8 mouse cellular contexts compared by ENCODE assay signal in genomic region chr11:36221271-36221975, GRCm38 (mm10).
DNase-seq lines count a peak whose midpoint lies in the region; ATAC-seq lines count a peak whose summit lies in the region.

No protein-coding gene starts in this region.

- H3K36me3 ChIP-seq in hindbrain, embryonic 10.5 days: no peaks in the 10 kb centered on the region
- no peaks in the 10 kb centered on the region for H3K36me3 ChIP-seq in lung, embryonic 16.5 days (ENCODE audit: control insufficient read depth, insufficient read depth, low read length)

- peak overlapping the region; percentile 49 for H3K4me2 ChIP-seq in lung, embryonic 16.5 days (ENCODE audit: low read depth, low read length)

- no peak overlapping the region for H3K9ac ChIP-seq in lung, embryonic 16.5 days (ENCODE audit: low read length)

- H3K4me3 ChIP-seq in hindbrain, embryonic 10.5 days: peak overlapping the region; percentile 20; the same call in 1 of the 2 replicates
- peak overlapping the region; percentile 24; the same call in 1 of the 2 replicates for H3K4me3 ChIP-seq in lung, embryonic 16.5 days (ENCODE audit: low read length)

- peak; percentile 68 for DNase-seq in WW6 (ENCODE audit: low read depth, low spot score)
- DNase-seq in cerebellum, postnatal 10 days: peak; percentile 94 to 95
- peak; percentile 68 to 89 for DNase-seq in frontal cortex, adult 2 months (ENCODE audit: extremely low spot score in 1 of 2, low spot score in 1 of 2)
- DNase-seq in hindbrain, embryonic 10.5 days (ENCODE audit: low spot score): peak; percentile 87
- DNase-seq in layer of hippocampus, adult 8-10 months (ENCODE audit: low spot score in 2 of 2): peak; percentile 72 to 77
- peak; percentile 95 for DNase-seq in retina, postnatal 1 day

- H3K9me3 ChIP-seq in hindbrain, embryonic 10.5 days: no peaks in the 10 kb centered on the region
- H3K9me3 ChIP-seq in lung, embryonic 16.5 days (ENCODE audit: control insufficient read depth, low read length): no peaks in the 10 kb centered on the region

- 0 out of 2 replicates have a peak, but pooled peaks have one; percentile 56 for ATAC-seq in lung, embryonic 16.5 days (ENCODE audit: low read depth)
- ATAC-seq in inflammation-experienced regulatory T-cells, adult 6 months: no peak

- peak overlapping the region; percentile 77 for H3K27ac ChIP-seq in hindbrain, embryonic 10.5 days
- no peak overlapping the region for H3K27ac ChIP-seq in lung, embryonic 16.5 days (ENCODE audit: low read length)

- 11% methylated on average over 10 of the region's 10 CpGs for WGBS in hindbrain, embryonic 10.5 days
- 14% methylated on average over 10 of the region's 10 CpGs for WGBS in lung, embryonic 16.5 days

- peaks cover 11% of the 10 kb centered on the region for H3K27me3 ChIP-seq in hindbrain, embryonic 10.5 days (ENCODE audit: insufficient read depth, poor library complexity, severe bottlenecking)
- H3K27me3 ChIP-seq in lung, embryonic 16.5 days (ENCODE audit: control insufficient read depth, insufficient read depth, low read depth, low read length): no peaks in the 10 kb centered on the region

- H3K4me1 ChIP-seq in hindbrain, embryonic 10.5 days (replicated peaks): peaks cover 47% of the 10 kb centered on the region
- 0 out of 2 replicates have a peak, but pooled peaks cover 2% of the 10 kb centered on the region for H3K4me1 ChIP-seq in lung, embryonic 16.5 days (replicated peaks; ENCODE audit: control insufficient read depth, insufficient read depth, low read length)
